Mouse (Mus musculus): ENCODE data around the gene Plod1. TPM values are rescaled to one million over a fixed set of nuclear protein-coding genes. Genes with fewer than 3 reads are reported as not detected.
"Not testable (repeated sequence)": the region's sequence is repeated elsewhere in the genome, so short reads cannot be mapped to it uniquely, and the experiment has no call there.

Plod1 gene
- polyA plus RNA-seq, 1 experiment, result 101 TPM

GRCm38 (mm10) chr4:147879865-147880264 lies 56.7 kb downstream of the Plod1 start:
- Histone ChIP-seq H3K27ac (ENCODE audit: insufficient read depth, low read depth, low read length) (no peak overlapping the region), H3K4me1 (ENCODE audit: control insufficient read depth, insufficient read depth, low read length) (no peaks in the 10 kb centered on the region)
- TF ChIP-seq POLR2A (IDR thresholded peaks at IDR 0.05; ENCODE audit: borderline replicate concordance, low read depth, low read length) (no peak), CTCF (IDR thresholded peaks at IDR 0.05; ENCODE audit: low read depth, low read length) (no peak)

DNA sequence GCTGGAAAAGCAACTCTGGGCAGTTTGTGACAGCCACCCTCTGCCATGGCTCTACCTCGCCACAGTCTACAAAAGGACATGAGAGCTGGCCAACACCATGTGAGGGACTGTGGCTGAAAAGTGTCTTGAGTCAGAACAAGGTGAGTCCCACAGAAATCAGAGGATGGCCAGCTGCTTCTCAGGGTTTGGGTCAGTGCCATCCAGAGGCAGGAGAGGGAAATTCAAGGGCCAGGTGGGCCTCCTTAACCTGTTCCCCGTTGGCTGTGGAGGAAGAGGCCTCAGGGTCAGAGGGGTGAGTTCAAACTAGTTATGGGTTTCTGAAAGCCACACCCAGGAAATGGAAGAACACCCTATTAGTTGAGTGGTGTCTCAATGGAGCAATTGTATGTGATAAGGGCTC lies 57.1 kb downstream of the Plod1 start:
- no peak overlapping the region for H3K4me3 ChIP-seq (ENCODE audit: insufficient read depth, low read length)
- TF ChIP-seq POLR2A (IDR thresholded peaks at IDR 0.05; ENCODE audit: borderline replicate concordance, low read depth, low read length) (no peak), CTCF (IDR thresholded peaks at IDR 0.05; ENCODE audit: low read depth, low read length) (no peak)
- no peak overlapping the region for H3K27ac ChIP-seq (ENCODE audit: insufficient read depth, low read depth, low read length)
- no peaks in the 10 kb centered on the region for H3K4me1 ChIP-seq (ENCODE audit: control insufficient read depth, insufficient read depth, low read length)

More at GRCm38 (mm10) chr4:147879865-147880264, 56.7 kb downstream of the Plod1 start:
- no peak overlapping the region for H3K4me3 ChIP-seq (ENCODE audit: insufficient read depth, low read length)

DNA sequence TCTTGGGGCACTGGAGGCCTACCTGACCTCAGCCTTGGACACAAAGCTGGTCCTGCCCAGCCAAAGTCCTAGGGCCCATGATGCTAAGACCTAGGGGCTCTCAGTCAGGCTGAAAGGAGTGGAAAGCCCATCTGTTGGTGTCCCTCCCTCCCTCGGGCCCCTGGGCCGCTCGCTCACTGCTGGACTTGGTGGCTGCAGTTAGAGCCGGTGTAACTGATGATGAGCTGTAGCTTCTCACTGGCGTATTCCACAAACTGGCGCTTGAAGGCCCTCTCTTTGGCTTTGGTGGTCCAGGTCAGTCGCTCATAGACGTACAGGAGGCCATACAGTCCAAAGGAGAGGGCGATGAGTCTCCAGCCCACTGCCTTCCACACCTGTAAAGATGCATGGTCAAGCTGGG lies 58.0 kb downstream of the Plod1 start:
- no peaks in the 10 kb centered on the region for H3K4me1 ChIP-seq (ENCODE audit: control insufficient read depth, insufficient read depth, low read length)
- H3K4me3 ChIP-seq (ENCODE audit: insufficient read depth, low read length), result no peak overlapping the region
- no peak overlapping the region for H3K27ac ChIP-seq (ENCODE audit: insufficient read depth, low read depth, low read length)
- no peak for TF ChIP-seq CTCF (IDR thresholded peaks at IDR 0.05; ENCODE audit: low read depth, low read length)
- no peak for TF ChIP-seq POLR2A (IDR thresholded peaks at IDR 0.05; ENCODE audit: borderline replicate concordance, low read depth, low read length)

DNA sequence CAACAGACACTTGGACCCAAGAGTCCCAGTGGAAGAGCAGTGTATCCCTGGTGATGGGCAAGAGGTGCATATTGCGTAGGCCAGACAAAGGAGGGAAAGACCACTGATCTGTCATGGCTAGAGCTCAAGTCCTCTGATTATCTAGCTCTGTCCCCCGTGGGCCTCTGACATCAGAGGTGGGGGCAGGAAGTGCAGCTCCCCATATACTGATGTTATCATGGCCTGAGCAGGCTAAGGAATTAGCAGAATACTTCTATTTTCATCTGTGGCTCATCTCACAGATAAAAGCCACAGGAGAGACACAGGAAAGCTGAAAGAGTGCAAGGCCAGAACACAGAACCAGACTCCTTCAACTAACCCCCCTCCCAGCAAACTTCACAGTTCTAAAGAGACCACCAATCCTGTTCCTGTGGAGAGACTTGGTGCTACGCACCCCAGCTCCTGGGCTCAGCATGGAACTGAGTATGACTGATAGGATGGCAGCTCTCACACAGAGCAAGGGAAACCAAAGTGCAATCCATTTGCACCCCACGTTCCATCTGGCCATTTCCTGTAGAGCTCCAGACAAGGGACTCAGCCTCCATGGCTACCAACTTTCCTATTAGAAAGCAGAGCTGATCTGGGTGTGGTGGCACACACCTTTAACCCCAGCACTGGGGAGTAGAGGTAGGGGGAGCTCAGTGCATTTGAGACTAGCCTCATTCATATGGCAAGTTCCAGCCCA lies 60.6 kb downstream of the Plod1 start:
- TF ChIP-seq CTCF (IDR thresholded peaks at IDR 0.05; ENCODE audit: low read depth, low read length) (no peak), POLR2A (IDR thresholded peaks at IDR 0.05; ENCODE audit: borderline replicate concordance, low read depth, low read length) (no peak)
- Histone ChIP-seq H3K4me3 (ENCODE audit: insufficient read depth, low read length) (no peak overlapping the region), H3K27ac (ENCODE audit: insufficient read depth, low read depth, low read length) (no peak overlapping the region), H3K4me1 (ENCODE audit: control insufficient read depth, insufficient read depth, low read length) (peaks cover 3% of the 10 kb centered on the region; the same call in 1 of the 2 replicates)

DNA sequence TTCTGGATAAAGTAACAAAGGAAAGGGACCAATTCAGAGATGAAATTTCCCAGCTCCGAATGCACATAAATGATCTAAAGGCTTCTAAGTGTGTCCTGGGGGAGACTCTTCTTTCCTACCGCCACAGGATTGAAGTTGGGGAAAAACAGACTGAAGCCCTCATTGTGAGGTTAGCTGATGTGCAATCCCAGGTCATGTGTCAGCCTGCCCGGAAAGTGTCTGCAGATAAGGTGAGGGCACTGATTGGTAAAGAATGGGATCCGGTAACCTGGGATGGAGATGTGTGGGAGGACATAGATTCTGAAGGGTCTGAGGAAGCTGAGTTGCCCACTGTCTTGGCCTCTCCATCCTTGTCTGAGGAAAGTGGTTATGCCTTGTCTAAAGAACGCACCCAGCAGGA lies 67.3 kb downstream of the Plod1 start:
- Histone ChIP-seq H3K27ac (ENCODE audit: insufficient read depth, low read depth, low read length) (no peak overlapping the region), H3K4me1 (ENCODE audit: control insufficient read depth, insufficient read depth, low read length) (peaks cover 6% of the 10 kb centered on the region; the same call in 1 of the 2 replicates), H3K4me3 (ENCODE audit: insufficient read depth, low read length) (peak overlapping the region; percentile 72)
- TF ChIP-seq CTCF (IDR thresholded peaks at IDR 0.05; ENCODE audit: low read depth, low read length), result no peak
- TF ChIP-seq POLR2A (IDR thresholded peaks at IDR 0.05; ENCODE audit: borderline replicate concordance, low read depth, low read length), result no peak

DNA sequence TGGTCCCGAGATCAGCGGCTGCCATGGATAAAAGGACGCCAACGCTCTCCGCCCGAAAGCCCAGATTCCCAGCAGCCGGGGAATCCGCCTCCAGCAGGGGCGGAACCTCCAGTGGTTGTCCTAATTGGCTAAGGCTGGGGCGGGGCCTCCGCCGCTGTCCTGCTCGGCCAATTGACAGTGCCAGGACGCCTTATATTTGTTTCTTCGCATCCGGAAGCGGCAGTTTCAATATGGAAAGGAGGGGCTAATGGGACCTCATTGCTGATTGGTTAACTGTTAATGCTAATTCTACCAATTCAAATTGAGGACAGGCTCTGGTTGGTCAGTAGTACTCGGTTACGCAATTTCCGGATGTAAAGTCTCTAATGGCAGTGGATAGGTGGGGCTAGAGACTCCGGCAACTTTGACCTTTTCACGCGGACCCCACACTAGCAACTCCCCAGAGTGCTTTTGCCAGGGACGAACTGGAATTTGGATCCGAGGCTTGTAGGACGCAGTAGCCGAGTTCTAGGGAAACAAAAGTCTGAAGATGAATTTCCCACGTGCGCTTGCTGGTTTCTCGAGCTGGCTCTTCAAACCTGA lies 68.0 kb downstream of the Plod1 start, which contains the start of the genes Miip and Fv1:
TSS of gene Miip (minus strand) at position 367 of the 582 bp plus-strand sequence.
TSS of gene Fv1 (plus strand) at position 530 of the 582 bp plus-strand sequence.
- peaks cover 6% of the 10 kb centered on the region; the same call in 1 of the 2 replicates for H3K4me1 ChIP-seq (ENCODE audit: control insufficient read depth, insufficient read depth, low read length)
- H3K27ac ChIP-seq (ENCODE audit: insufficient read depth, low read depth, low read length), result peak within 1 kb of the TSS; percentile 60
- TF ChIP-seq POLR2A (IDR thresholded peaks at IDR 0.05; ENCODE audit: borderline replicate concordance, low read depth, low read length) (no peak; the same call in 1 of the 2 replicates), CTCF (IDR thresholded peaks at IDR 0.05; ENCODE audit: low read depth, low read length) (no peak)
- H3K4me3 ChIP-seq (ENCODE audit: insufficient read depth, low read length), result peak within 1 kb of the TSS; percentile 79

DNA sequence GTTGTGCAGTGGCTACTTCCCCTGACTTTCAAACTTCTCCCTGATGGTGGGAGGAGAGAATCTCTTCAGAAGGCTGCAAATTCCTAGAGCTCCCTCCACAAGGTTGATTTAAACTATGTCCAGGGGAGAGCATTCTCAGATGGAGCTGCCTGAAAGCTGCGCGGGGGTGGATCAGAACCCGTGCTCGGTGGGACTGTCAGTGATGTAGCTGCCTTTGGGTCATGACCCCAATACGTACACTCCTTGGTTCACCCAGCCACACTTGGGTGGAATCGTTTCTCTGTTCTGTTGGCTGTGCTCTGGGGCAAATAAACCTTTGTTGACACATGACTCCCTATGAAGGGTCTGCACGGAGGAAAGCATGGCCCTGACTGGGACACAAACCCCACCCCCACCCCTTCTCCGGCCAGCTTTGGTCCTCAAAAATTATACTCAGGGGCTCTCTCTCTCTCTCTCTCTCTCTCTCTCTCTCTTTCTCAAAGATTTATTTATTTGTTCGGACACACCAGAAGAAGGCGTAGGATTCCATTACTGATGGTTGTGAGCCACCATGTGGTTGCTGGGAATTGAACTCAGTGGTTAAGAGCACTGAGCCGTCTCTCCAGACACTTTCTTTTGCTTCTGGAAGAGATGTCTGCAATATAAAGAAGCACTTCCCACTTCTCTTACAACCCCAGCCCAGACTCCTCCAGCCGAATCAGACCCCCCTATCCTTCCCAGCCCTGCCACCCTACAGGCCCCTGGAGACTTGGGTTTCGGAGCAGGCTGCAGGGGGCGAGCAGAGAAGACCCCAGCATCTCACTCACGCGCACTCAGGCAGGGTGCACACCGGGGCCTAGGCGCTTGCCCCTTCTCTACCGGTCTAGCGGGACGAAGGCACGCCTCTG lies 68.8 kb downstream of the Plod1 start:
- TF ChIP-seq POLR2A (IDR thresholded peaks at IDR 0.05; ENCODE audit: borderline replicate concordance, low read depth, low read length) (peak; percentile 46; the same call in 1 of the 2 replicates), CTCF (IDR thresholded peaks at IDR 0.05; ENCODE audit: low read depth, low read length) (no peak)
- H3K4me1 ChIP-seq (ENCODE audit: control insufficient read depth, insufficient read depth, low read length), result peaks cover 3% of the 10 kb centered on the region; the same call in 1 of the 2 replicates
- peak overlapping the region; percentile 79 for H3K4me3 ChIP-seq (ENCODE audit: insufficient read depth, low read length)

DNA sequence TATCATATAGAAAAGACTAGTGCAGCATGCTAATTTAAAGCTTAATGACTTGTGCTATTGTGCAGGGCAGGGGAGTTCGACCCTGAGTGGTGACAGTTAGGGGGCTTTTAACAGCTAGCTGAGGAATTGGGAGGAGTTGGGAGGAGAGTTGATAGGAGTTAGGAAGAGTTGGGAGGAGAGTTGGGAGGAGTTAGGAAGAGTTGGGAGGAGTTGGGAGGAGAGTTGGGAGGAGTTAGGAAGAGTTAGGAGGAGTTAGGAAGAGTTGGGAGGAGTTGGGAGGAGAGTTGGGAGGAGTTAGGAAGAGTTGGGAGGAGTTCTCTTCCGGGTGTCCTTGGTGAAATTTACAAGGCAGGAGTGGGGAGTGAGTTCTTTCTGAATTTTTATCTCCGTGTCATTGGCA lies 69.8 kb downstream of the Plod1 start:
- H3K27ac ChIP-seq (ENCODE audit: insufficient read depth, low read depth, low read length); H3K4me3 ChIP-seq (ENCODE audit: insufficient read depth, low read length); H3K4me1 ChIP-seq (ENCODE audit: control insufficient read depth, insufficient read depth, low read length): not testable (repeated sequence)

More for the DNA sequence above, 68.8 kb downstream of the Plod1 start:
- peak overlapping the region; percentile 60 for H3K27ac ChIP-seq (ENCODE audit: insufficient read depth, low read depth, low read length)

DNA sequence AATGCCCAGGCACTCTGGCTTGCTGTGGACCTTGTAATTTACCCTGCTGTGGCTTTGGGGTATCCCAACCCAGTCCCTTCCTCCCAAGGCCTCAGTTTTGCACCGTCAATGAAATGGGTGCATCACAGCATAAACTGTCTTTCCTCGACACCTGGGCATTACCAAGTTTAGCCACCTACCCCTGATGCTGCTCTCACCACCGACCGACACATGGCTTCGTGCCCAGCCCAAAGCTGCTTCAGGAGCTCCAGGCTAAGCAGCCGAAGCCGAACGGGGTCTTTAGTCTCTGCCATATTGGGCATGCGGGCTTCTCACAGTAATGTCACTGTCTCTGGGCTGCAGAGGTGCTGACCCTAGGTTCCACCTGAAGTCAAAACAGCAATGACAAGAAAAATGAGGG lies 70.5 kb downstream of the Plod1 start:
- H3K27ac ChIP-seq (ENCODE audit: insufficient read depth, low read depth, low read length), result no peak overlapping the region
- H3K4me1 ChIP-seq (ENCODE audit: control insufficient read depth, insufficient read depth, low read length), result 0 out of 2 replicates have a peak, but pooled peaks cover 3% of the 10 kb centered on the region
- no peak overlapping the region for H3K4me3 ChIP-seq (ENCODE audit: insufficient read depth, low read length)
- TF ChIP-seq CTCF (IDR thresholded peaks at IDR 0.05; ENCODE audit: low read depth, low read length) (no peak), POLR2A (IDR thresholded peaks at IDR 0.05; ENCODE audit: borderline replicate concordance, low read depth, low read length) (no peak)

All from bone marrow macrophage, adult 2 months (primary cell).